Mouse (Mus musculus) MEL-GATA-1-ER (cell line): ENCODE measurements around the gene Dclre1b.

Experiments used
- DNase-seq: peaks from one replicate; pipeline ENCODE4 v3.0.0-alpha.2; 2012; ENCODE audit warnings: low read depth; ENCODE audit errors: extremely low read depth

Gene Dclre1b

GRCm38 (mm10) chr3:103773508-103773907 lies 35.7 kb downstream of the Dclre1b start:
- no peak for DNase-seq

GRCm38 (mm10) chr3:103772846-103773245 lies 36.4 kb downstream of the Dclre1b start:
- peak; percentile 36 for DNase-seq

- no peak for DNase-seq
Measured at GRCm38 (mm10) chr3:103771531-103772130, 37.6 kb downstream of the Dclre1b start.

DNA sequence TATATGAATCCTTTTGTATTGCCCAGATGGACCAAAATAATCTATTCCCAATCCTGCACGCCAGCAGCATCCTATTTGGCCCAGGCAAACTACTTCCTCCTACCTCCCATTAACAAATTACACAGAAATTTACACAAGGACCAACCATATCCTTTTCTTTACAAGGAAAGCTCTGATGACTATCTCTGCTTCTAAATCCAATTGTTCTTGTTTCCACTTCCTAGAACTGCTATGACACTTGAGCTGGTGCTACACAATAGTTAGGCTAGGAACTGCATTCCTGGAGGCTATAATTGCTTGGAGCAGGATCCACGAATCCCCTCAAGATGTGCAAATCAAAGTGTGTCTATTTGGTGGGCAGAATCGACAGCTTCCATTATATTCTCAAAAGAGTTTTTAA lies 42.5 kb downstream of the Dclre1b start:
- no peak for DNase-seq

- no peak for DNase-seq
Measured at GRCm38 (mm10) chr3:103759261-103759970, 49.8 kb downstream of the Dclre1b start.

DNA sequence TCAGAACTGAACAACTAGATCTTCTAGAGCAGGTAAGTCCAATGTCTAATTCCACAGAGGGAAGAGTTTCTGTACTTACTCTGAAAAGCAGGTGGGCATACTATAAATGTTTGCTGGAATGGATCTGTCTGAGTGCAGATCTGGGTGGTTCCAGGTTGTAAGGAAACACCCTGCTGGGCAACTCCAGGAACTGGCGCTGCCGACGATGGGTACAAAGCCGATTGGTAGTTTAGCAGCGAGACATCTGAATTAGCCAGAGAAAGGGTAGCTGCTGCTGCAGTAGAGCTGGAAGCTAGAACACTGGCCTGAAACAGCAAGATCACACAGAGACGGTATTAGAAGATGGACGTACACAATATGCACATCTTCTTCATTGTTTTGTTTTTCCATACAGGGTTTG lies 50.8 kb downstream of the Dclre1b start:
- no peak for DNase-seq

- no peak for DNase-seq
Measured at GRCm38 (mm10) chr3:103756920-103757319, 52.3 kb downstream of the Dclre1b start.

GRCm38 (mm10) chr3:103755351-103755750 lies 53.9 kb downstream of the Dclre1b start:
- no peak for DNase-seq

DNA sequence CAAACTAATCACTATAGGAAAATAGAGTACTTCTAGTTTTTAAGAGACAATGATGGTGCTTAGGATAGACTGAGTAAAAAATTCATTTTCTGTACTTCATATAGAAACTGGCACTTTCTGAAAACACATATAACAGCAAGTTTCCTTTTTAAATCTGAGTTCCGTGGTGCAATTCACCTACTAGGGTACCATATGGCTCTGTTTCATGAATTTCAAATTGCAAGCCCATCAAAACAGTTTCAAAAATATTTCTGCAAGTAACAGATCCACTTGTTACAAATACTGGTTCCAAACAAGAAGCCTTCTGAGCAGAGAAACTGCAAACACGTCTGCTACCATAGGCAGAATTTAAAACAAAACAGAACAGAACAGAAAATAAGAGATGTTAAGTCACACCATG lies 57.7 kb downstream of the Dclre1b start:
- no peak for DNase-seq
